In the genomic region with DNA sequence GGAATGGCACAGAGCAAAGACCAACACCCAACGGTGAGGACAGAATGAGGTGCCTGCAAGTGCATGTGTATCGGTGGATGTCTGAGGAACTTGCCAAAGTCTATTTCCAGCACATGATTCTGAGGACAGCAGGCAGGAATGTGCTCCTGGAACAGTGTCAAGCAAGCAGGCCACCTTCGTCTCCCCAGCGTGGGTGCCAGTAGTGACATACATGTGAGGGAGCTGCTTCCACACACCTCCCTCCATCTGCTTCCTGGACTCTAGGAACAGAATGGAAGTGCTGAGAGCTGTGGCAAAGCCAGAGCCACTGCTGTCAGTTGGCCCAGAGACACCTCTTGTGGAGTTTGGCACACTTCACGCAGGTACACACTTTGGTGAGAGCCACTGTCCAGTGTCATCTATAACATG, we compare ENCODE assay signal across 10 mouse cellular contexts.
DNase-seq lines count a peak whose midpoint lies in the region; ATAC-seq lines count a peak whose summit lies in the region.
"Had no signal": no experiment of that assay in that cellular context is flagged by ENCODE, and none has a peak within 500 bp of the region (broad histone marks: within the 10 kb centered on the region; RNA-seq: fewer than 3 reads in every experiment).

No protein-coding gene starts in this region.

- intact Hi-C loops in heart, postnatal 25 days (cut with DNase I): no loop called here

- H3K36me3 ChIP-seq in embryonic facial prominence, embryonic 10.5 days (replicated peaks): no peaks in the 10 kb centered on the region

- no peak overlapping the region for H3K4me3 ChIP-seq in embryonic facial prominence, embryonic 10.5 days

- peak; percentile 98 for ATAC-seq in cerebellum, adult (ENCODE audit: insufficient number of reproducible peaks, low FRiP score, low TSS enrichment)
- ATAC-seq: intestine, postnatal 0 days had no signal

- WGBS in embryonic facial prominence, embryonic 10.5 days: 91% methylated on average over 5 of the region's 5 CpGs

- no peaks in the 10 kb centered on the region for H3K27me3 ChIP-seq in embryonic facial prominence, embryonic 10.5 days (replicated peaks; ENCODE audit: low read depth, poor library complexity, severe bottlenecking)

- H3K4me1 ChIP-seq in embryonic facial prominence, embryonic 10.5 days: no peaks in the 10 kb centered on the region

- no peak overlapping the region for H3K27ac ChIP-seq in embryonic facial prominence, embryonic 10.5 days (replicated peaks)

- no peaks in the 10 kb centered on the region for H3K9me3 ChIP-seq in embryonic facial prominence, embryonic 10.5 days

- peak; percentile 53 to 69 for DNase-seq in frontal cortex, postnatal 36 days (ENCODE audit: low spot score in 2 of 2)
- no peak for DNase-seq in frontal cortex, postnatal 14 days (ENCODE audit: low spot score in 2 of 2)
- peak; percentile 71 to 82 for DNase-seq in heart, adult 18-20 months
- peak; percentile 27 for DNase-seq in heart, postnatal 25 days (ENCODE audit: low spot score)
- DNase-seq in adrenal gland, postnatal 10 days: no peak
- DNase-seq in embryonic facial prominence, embryonic 10.5 days (ENCODE audit: low spot score): no peak
- no peak for DNase-seq in spleen, postnatal 14 days (ENCODE audit: low spot score in 2 of 2)
- DNase-seq: lung, postnatal 4 days had no signal

Comparison
In these comparisons a context has a peak if more than half of its experiments do, and no peak if none do; other contexts are left out.
1. DNase-seq: peak in frontal cortex, postnatal 36 days (2 of 2), heart, adult 18-20 months (2 of 2) and heart, postnatal 25 days (single experiment); none in frontal cortex, postnatal 14 days (0 of 2), adrenal gland, postnatal 10 days (single experiment), embryonic facial prominence, embryonic 10.5 days (single experiment) and spleen, postnatal 14 days (0 of 2).